Mouse (Mus musculus): ENCODE results near the gene Crtac1. TPM values are rescaled to one million over a fixed set of nuclear protein-coding genes. Genes with fewer than 3 reads are reported as not detected.

The Crtac1 gene
- polyA plus RNA-seq, 1 experiment from 2014 or later = 43.8 TPM

DNA sequence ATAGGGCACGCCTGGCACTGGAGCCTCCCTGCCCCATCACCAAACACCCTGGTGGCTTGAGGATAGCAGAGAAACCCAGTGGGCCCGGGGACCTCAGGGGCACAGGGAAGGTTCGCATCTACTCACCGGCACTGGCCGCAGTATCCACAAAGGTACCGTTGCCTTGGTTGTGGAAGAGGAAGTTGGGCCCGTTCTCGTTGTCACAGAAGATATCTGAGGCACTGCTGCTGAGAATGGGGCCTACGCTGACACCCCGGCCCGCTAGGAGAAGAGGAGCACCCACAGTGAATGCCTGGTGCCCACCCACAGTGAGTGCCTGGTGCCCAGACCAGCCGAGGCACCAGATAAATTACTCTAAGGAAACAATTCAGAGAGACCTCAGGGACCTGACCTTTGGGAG is 122.7 kb downstream of the Crtac1 start:
- H3K4me3 ChIP-seq (replicated peaks; ENCODE audit: low read length) = no peak overlapping the region
- H3K27me3 ChIP-seq (ENCODE audit: control insufficient read depth, insufficient read depth, low read length) = no peaks in the 10 kb centered on the region
- H3K9ac ChIP-seq = no peak overlapping the region
- no peaks in the 10 kb centered on the region for H3K36me3 ChIP-seq (replicated peaks; ENCODE audit: control insufficient read depth, insufficient read depth)
- no peaks in the 10 kb centered on the region for H3K9me3 ChIP-seq (ENCODE audit: control insufficient read depth, low read length)
- no peak for ATAC-seq (ENCODE audit: low FRiP score)
- no peak for DNase-seq (ENCODE audit: low spot score)
- peaks cover 27% of the 10 kb centered on the region for H3K4me1 ChIP-seq (replicated peaks; ENCODE audit: control insufficient read depth, insufficient read depth, low read length)
- H3K27ac ChIP-seq = no peak overlapping the region
- H3K4me2 ChIP-seq (replicated peaks) = no peak overlapping the region
- 92% methylated on average over 12 of the region's 12 CpGs for WGBS

DNA sequence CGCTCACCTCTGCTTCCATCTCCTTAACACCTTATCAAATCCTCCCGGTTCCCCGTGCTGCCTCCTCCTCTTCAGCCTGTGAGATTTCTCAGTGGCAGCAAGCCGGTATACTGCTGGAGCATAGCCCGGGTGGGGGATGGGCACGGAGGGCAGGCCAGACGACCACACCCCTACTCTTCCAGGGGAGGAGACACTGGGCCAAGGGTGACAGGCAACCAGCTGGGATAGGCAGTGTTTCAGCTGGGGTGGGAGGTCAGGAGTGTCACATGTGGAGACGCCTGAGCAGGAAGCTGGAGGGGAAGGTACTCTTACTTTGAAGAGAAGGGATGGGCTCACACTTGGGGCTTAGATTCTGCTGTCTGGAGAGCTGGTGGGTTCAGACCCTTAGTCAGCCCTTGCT is 124.6 kb downstream of the Crtac1 start:
- Histone ChIP-seq H3K27me3 (ENCODE audit: control insufficient read depth, insufficient read depth, low read length) (no peaks in the 10 kb centered on the region), H3K36me3 (replicated peaks; ENCODE audit: control insufficient read depth, insufficient read depth) (no peaks in the 10 kb centered on the region), H3K9ac (no peak overlapping the region), H3K4me2 (replicated peaks) (no peak overlapping the region), H3K4me1 (replicated peaks; ENCODE audit: control insufficient read depth, insufficient read depth, low read length) (peaks cover 25% of the 10 kb centered on the region), H3K9me3 (ENCODE audit: control insufficient read depth, low read length) (no peaks in the 10 kb centered on the region), H3K27ac (no peak overlapping the region), H3K4me3 (replicated peaks; ENCODE audit: low read length) (no peak overlapping the region)
- ATAC-seq (ENCODE audit: low FRiP score) (no peak), DNase-seq (ENCODE audit: low spot score) (no peak)
- 10% methylated on average over 8 of the region's 8 CpGs for whole genome bisulfite sequencing

DNA sequence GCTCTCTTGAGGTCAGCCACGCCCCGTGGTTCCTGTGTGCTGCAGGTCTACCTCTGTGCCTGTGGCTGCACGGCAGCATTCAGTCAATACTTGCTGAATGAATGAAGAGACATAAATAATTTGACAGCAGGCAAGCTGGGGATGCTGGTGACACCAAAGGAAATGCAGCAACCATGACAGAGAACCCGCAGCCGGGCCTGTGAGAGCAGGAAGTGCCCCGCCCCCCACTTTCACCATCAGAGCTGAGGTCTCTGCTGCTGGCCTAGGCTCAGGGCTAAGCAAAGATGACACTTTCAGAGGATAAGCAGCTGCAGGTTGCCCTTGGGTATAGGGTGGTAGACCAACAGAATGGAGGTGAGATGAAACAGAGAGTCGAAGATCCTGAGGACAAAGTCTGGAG is 125.4 kb downstream of the Crtac1 start:
- no peaks in the 10 kb centered on the region for H3K36me3 ChIP-seq (replicated peaks; ENCODE audit: control insufficient read depth, insufficient read depth)
- no peak overlapping the region for H3K27ac ChIP-seq
- no peak overlapping the region for H3K4me2 ChIP-seq (replicated peaks)
- no peak for ATAC-seq (ENCODE audit: low FRiP score)
- H3K4me3 ChIP-seq (replicated peaks; ENCODE audit: low read length) = no peak overlapping the region
- peaks cover 19% of the 10 kb centered on the region for H3K4me1 ChIP-seq (replicated peaks; ENCODE audit: control insufficient read depth, insufficient read depth, low read length)
- 54% methylated on average over 7 of the region's 7 CpGs for WGBS
- H3K9ac ChIP-seq = no peak overlapping the region
- H3K9me3 ChIP-seq (ENCODE audit: control insufficient read depth, low read length) = no peaks in the 10 kb centered on the region
- no peaks in the 10 kb centered on the region for H3K27me3 ChIP-seq (ENCODE audit: control insufficient read depth, insufficient read depth, low read length)
- no peak for DNase-seq (ENCODE audit: low spot score)

DNA sequence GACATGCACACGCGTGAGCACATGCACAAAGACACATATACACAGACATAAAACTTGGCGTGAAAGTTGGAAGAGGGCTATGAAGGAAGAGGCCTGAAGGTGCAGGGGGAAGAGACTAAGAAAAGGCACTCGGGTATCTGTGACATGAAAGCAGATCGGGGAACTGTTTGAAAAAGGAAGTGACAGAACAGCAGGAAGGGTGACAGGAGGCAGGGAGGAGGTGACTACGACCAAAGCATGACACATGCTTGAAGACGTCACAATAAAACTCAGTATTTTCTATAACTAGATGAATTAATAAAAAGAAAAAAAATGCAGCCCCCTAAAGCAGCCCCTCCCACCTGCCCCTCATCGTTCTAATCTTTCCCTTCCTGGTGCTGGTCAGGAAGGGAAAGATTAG is 125.8 kb downstream of the Crtac1 start:
- H3K27me3 ChIP-seq (ENCODE audit: control insufficient read depth, insufficient read depth, low read length) = no peaks in the 10 kb centered on the region
- no peak overlapping the region for H3K4me3 ChIP-seq (replicated peaks; ENCODE audit: low read length)
- H3K36me3 ChIP-seq (replicated peaks; ENCODE audit: control insufficient read depth, insufficient read depth) = no peaks in the 10 kb centered on the region
- no peak for ATAC-seq (ENCODE audit: low FRiP score)
- no peaks in the 10 kb centered on the region for H3K9me3 ChIP-seq (ENCODE audit: control insufficient read depth, low read length)
- no peak for DNase-seq (ENCODE audit: low spot score)
- 65% methylated on average over 8 of the region's 8 CpGs for WGBS
- H3K4me1 ChIP-seq (replicated peaks; ENCODE audit: control insufficient read depth, insufficient read depth, low read length) = peaks cover 22% of the 10 kb centered on the region
- H3K27ac ChIP-seq = no peak overlapping the region
- H3K9ac ChIP-seq = no peak overlapping the region
- H3K4me2 ChIP-seq (replicated peaks) = no peak overlapping the region

DNA sequence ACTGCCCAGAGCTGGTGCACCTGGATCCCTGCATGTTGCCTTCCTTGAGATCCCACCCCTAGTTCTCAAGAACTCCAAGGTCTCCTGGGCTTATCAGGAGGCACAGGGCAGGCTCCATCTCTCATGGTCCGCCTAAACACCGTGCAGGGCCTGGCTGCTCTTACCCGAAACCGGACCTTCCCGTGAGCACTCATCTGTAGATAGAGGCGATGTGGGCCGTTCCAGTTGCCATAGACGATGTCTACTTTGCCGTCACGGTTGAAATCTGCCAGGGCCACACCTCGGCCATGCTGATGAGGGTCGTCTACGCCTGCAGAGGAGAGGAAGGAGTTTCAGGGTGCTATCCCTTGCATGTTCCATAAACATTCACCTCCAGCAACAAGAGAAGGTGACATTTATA is 127.1 kb downstream of the Crtac1 start:
- ATAC-seq (ENCODE audit: low FRiP score) (no peak), DNase-seq (ENCODE audit: low spot score) (no peak)
- Histone ChIP-seq H3K4me2 (replicated peaks) (no peak overlapping the region), H3K9ac (no peak overlapping the region), H3K36me3 (replicated peaks; ENCODE audit: control insufficient read depth, insufficient read depth) (no peaks in the 10 kb centered on the region), H3K27ac (no peak overlapping the region), H3K9me3 (ENCODE audit: control insufficient read depth, low read length) (no peaks in the 10 kb centered on the region), H3K4me1 (replicated peaks; ENCODE audit: control insufficient read depth, insufficient read depth, low read length) (peaks cover 29% of the 10 kb centered on the region), H3K27me3 (ENCODE audit: control insufficient read depth, insufficient read depth, low read length) (no peaks in the 10 kb centered on the region), H3K4me3 (replicated peaks; ENCODE audit: low read length) (no peak overlapping the region)
- 90% methylated on average over 13 of the region's 13 CpGs for WGBS

DNA sequence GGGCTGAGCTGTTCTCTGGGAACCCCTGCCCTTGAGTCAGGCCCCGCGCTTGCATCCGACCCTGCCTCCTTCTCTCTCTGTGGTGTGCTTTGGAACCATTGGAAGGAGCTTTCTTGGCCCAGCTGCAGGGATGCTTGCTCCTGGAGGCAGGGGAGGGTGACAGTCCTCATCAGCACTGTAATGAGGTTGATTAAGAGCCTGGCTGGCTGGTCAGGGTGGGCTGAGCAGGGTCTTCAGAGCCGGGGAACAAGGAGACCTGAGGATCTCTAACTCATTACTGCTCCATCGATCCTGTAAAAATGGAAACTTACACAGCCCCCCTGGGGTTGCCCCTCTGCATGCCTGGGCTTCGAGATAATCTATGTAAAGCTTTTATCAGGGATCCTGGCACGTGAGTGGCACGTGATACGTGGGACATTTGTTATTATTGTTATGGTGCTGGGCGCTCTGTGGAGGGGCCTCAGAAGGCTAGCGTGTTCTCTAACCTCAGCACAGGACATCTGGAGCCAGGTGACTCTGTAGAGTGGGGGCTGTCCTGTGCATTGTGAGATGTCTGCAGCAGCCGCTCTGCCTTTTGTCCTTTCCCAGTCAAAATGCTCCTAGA is 128.3 kb downstream of the Crtac1 start:
- Histone ChIP-seq H3K36me3 (replicated peaks; ENCODE audit: control insufficient read depth, insufficient read depth) (no peaks in the 10 kb centered on the region), H3K4me2 (replicated peaks) (no peak overlapping the region), H3K9me3 (ENCODE audit: control insufficient read depth, low read length) (no peaks in the 10 kb centered on the region), H3K27me3 (ENCODE audit: control insufficient read depth, insufficient read depth, low read length) (no peaks in the 10 kb centered on the region), H3K4me1 (replicated peaks; ENCODE audit: control insufficient read depth, insufficient read depth, low read length) (peaks cover 29% of the 10 kb centered on the region), H3K9ac (no peak overlapping the region), H3K4me3 (replicated peaks; ENCODE audit: low read length) (no peak overlapping the region), H3K27ac (no peak overlapping the region)
- DNase-seq (ENCODE audit: low spot score) (no peak), ATAC-seq (ENCODE audit: low FRiP score) (no peak)
- 47% methylated on average over 12 of the region's 12 CpGs for whole genome bisulfite sequencing

DNA sequence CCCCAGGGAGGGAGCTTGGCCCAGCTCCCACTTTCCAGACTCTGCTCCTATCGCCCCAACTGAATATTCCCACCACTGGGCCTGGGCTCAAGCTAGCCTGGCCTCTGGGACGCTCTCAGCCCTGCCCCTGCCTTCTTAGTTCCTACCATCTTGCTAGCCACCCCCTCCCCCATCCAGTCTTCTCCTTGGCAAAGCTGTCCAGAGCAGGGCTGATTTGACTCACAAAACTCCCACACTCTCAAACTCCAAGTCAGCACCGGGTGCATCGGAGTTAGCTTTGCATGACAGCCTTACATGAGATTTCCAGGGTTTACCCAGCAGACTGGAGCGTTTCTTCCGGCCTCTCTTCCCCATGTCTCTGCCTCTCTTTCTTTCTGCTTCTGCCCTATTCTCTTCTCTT is 138.4 kb downstream of the Crtac1 start:
- ATAC-seq (ENCODE audit: low FRiP score) = no peak
- no peak for DNase-seq (ENCODE audit: low spot score)
- WGBS = 64% methylated on average over 6 of the region's 6 CpGs
- no peaks in the 10 kb centered on the region for H3K36me3 ChIP-seq (replicated peaks; ENCODE audit: control insufficient read depth, insufficient read depth)
- no peak overlapping the region for H3K4me3 ChIP-seq (replicated peaks; ENCODE audit: low read length)
- no peaks in the 10 kb centered on the region for H3K9me3 ChIP-seq (ENCODE audit: control insufficient read depth, low read length)
- no peak overlapping the region for H3K9ac ChIP-seq
- H3K27me3 ChIP-seq (ENCODE audit: control insufficient read depth, insufficient read depth, low read length) = no peaks in the 10 kb centered on the region
- H3K27ac ChIP-seq = peak overlapping the region; percentile 49; the same call in 1 of the 2 replicates
- H3K4me1 ChIP-seq (replicated peaks; ENCODE audit: control insufficient read depth, insufficient read depth, low read length) = 0 out of 2 replicates have a peak, but pooled peaks cover 3% of the 10 kb centered on the region
- H3K4me2 ChIP-seq (replicated peaks) = no peak overlapping the region

DNA sequence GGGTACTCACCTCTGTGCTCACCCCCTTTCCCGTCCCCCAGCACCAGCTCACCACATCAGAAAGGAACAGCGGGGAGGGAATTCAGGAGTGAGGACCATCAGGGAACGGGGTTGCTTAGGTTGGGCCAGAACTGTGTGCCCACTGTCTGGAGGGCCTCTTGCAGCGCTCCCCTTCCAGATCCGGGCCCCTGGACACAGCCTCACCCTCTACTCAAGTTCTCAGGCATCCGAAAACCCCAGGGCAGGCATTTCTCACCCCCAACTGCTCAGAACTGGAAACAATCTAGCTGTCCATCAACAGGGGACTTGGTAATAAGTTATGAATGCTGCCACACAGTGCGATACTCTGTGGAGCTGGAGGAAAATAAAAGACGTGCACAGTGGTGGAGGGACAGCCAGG is 139.5 kb downstream of the Crtac1 start:
- no peaks in the 10 kb centered on the region for H3K36me3 ChIP-seq (replicated peaks; ENCODE audit: control insufficient read depth, insufficient read depth)
- H3K4me3 ChIP-seq (replicated peaks; ENCODE audit: low read length) = no peak overlapping the region
- H3K9me3 ChIP-seq (ENCODE audit: control insufficient read depth, low read length) = no peaks in the 10 kb centered on the region
- no peak overlapping the region for H3K9ac ChIP-seq
- H3K27me3 ChIP-seq (ENCODE audit: control insufficient read depth, insufficient read depth, low read length) = no peaks in the 10 kb centered on the region
- WGBS = 28% methylated on average over 8 of the region's 8 CpGs
- DNase-seq (ENCODE audit: low spot score) = no peak
- no peak overlapping the region for H3K4me2 ChIP-seq (replicated peaks)
- ATAC-seq (ENCODE audit: low FRiP score) = peak; percentile 56; the same call in 1 of the 2 replicates
- no peak overlapping the region for H3K27ac ChIP-seq
- H3K4me1 ChIP-seq (replicated peaks; ENCODE audit: control insufficient read depth, insufficient read depth, low read length) = 0 out of 2 replicates have a peak, but pooled peaks cover 3% of the 10 kb centered on the region

DNA sequence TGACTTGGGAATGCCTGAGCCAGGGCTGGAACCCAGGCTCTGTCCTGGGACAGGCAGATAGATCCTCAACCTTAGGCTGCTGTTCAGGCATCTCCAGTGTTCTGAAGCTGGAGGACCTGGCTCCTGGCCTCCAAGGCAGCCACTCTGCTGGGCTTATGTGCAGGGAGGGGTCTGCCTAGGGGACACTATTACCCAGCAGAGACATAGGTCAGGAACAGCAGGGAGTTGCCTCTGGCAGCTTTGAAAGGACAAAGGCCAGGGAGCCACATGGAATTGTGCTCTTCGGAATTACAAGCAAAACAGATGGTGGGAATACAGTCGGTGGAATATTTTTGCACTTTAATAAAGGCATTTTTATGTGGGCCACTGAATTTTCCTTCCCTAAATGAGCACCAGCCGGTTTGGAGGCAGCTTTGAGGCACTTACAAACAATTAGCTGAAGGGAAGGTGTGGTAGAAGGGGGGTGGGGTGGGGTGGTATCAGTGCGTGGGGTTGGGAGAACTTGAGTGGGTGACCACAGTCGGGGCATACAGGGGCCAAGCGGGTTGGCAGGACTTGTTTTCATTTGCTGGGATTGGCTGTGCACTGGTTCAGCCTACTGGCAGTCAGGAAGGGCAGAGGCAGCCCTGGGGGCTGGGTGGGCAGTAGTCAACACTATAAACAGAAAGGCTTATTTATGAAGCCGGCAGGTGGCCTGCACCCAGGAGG is 140.5 kb downstream of the Crtac1 start:
- H3K27me3 ChIP-seq (ENCODE audit: control insufficient read depth, insufficient read depth, low read length) = no peaks in the 10 kb centered on the region
- H3K4me3 ChIP-seq (replicated peaks; ENCODE audit: low read length) = no peak overlapping the region
- H3K36me3 ChIP-seq (replicated peaks; ENCODE audit: control insufficient read depth, insufficient read depth) = no peaks in the 10 kb centered on the region
- no peak overlapping the region for H3K9ac ChIP-seq
- DNase-seq (ENCODE audit: low spot score) (no peak), ATAC-seq (ENCODE audit: low FRiP score) (0 out of 2 replicates have a peak, but pooled peaks have one; percentile 11)
- 0 out of 2 replicates have a peak, but pooled peaks cover 3% of the 10 kb centered on the region for H3K4me1 ChIP-seq (replicated peaks; ENCODE audit: control insufficient read depth, insufficient read depth, low read length)
- H3K4me2 ChIP-seq (replicated peaks) = no peak overlapping the region
- no peak overlapping the region for H3K27ac ChIP-seq
- WGBS = 21% methylated on average over 7 of the region's 7 CpGs
- no peaks in the 10 kb centered on the region for H3K9me3 ChIP-seq (ENCODE audit: control insufficient read depth, low read length)
